Mouse (Mus musculus): ENCODE data around the gene Bckdhb. TPM values are rescaled to one million over a fixed set of nuclear protein-coding genes. Genes with fewer than 3 reads are reported as not detected.
"Not testable (repeated sequence)": the region's sequence is repeated elsewhere in the genome, so short reads cannot be mapped to it uniquely, and the experiment has no call there.

The Bckdhb gene
- polyA plus RNA-seq, 1 experiment from 2014 or later: 30.7 TPM

DNA sequence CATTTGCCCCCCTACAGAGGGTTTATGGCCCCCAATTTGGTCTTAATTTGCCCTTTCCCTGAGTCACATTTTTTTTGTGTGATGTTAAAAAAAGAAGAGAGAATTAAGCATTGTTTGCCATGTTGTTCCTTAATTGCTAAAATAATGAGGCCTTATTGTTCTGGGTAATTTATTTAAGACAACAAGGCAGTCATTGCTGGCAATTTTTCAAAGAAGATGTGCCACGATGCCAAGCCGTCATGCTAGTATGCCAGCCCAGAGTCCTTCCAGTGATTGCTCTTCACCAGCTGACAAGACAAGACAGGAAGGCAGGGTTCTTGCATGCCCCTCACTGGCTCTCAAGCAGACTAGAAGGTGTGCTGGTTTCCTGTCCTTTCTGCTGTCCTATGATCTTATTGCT lies 84.0 kb downstream of the Bckdhb start:
- no peak overlapping the region for H3K9ac ChIP-seq (ENCODE audit: low read depth, low read length)
- H3K27ac ChIP-seq (ENCODE audit: low read length): no peak overlapping the region
- no peaks in the 10 kb centered on the region for H3K9me3 ChIP-seq (ENCODE audit: control insufficient read depth, low read length)
- ATAC-seq: no peak
- WGBS: 79% methylated on average over 2 of the region's 2 CpGs
- no peaks in the 10 kb centered on the region for H3K36me3 ChIP-seq (ENCODE audit: control insufficient read depth, insufficient read depth, low read length)
- no peaks in the 10 kb centered on the region for H3K27me3 ChIP-seq (replicated peaks; ENCODE audit: control insufficient read depth, insufficient read depth, low read length)
- no peak overlapping the region for H3K4me2 ChIP-seq (ENCODE audit: low read depth, low read length)
- H3K4me3 ChIP-seq (ENCODE audit: low read length): no peak overlapping the region
- no peaks in the 10 kb centered on the region for H3K4me1 ChIP-seq (ENCODE audit: control insufficient read depth, insufficient read depth, low read length)

DNA sequence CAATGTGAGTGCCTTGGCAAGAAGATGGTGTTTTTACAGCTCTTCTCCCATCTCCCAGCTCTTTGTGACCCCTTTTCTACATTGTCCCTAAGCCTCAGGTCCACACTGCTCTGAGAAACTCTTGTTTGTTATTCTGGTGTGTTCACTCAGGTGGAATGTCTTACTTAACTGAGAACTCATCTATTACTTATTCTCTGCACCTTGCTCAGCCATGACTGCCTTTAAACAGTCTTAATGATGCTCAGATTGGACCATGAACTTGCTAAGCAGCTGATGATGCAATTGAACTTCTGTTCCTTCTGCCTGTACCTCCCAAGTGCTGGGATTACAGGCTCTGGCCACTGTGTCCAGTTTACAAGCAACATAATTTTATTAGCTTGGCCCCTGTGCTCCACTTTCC lies 86.2 kb downstream of the Bckdhb start:
- H3K4me3 ChIP-seq (ENCODE audit: low read length): no peak overlapping the region
- no peak overlapping the region for H3K27ac ChIP-seq (ENCODE audit: low read length)

DNA sequence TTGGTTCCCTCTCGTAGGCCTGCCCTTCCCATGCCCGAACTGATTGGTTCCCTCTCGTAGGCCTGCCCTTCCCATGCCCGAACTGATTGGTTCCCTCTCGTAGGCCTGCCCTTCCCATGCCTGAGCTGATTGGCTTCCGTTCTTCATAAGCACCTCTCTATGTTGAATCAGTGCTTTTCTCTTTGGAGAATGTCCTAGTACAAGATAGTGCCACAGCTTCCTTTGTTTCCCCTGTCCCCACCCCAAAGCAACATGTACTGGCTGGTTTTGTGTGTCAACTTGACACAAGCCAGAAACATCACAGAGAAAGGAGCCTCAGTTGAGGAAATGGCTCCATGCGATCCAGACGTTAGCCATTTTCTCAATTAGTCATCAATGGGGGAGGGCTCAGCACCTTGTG lies 93.2 kb downstream of the Bckdhb start:
- not testable (repeated sequence) for H3K36me3 ChIP-seq (ENCODE audit: control insufficient read depth, insufficient read depth, low read length); H3K27ac ChIP-seq (ENCODE audit: low read length); H3K4me3 ChIP-seq (ENCODE audit: low read length); H3K27me3 ChIP-seq (replicated peaks; ENCODE audit: control insufficient read depth, insufficient read depth, low read length); H3K9ac ChIP-seq (ENCODE audit: low read depth, low read length); H3K4me2 ChIP-seq (ENCODE audit: low read depth, low read length); H3K4me1 ChIP-seq (ENCODE audit: control insufficient read depth, insufficient read depth, low read length); ATAC-seq; H3K9me3 ChIP-seq (ENCODE audit: control insufficient read depth, low read length)
- WGBS: 92% methylated on average over 8 of the region's 8 CpGs

More for the DNA sequence above, 86.2 kb downstream of the Bckdhb start:
- ATAC-seq: no peak
- H3K9ac ChIP-seq (ENCODE audit: low read depth, low read length): no peak overlapping the region
- no peaks in the 10 kb centered on the region for H3K4me1 ChIP-seq (ENCODE audit: control insufficient read depth, insufficient read depth, low read length)
- no peak overlapping the region for H3K4me2 ChIP-seq (ENCODE audit: low read depth, low read length)
- H3K27me3 ChIP-seq (replicated peaks; ENCODE audit: control insufficient read depth, insufficient read depth, low read length): no peaks in the 10 kb centered on the region
- H3K36me3 ChIP-seq (ENCODE audit: control insufficient read depth, insufficient read depth, low read length): no peaks in the 10 kb centered on the region
- H3K9me3 ChIP-seq (ENCODE audit: control insufficient read depth, low read length): no peaks in the 10 kb centered on the region

DNA sequence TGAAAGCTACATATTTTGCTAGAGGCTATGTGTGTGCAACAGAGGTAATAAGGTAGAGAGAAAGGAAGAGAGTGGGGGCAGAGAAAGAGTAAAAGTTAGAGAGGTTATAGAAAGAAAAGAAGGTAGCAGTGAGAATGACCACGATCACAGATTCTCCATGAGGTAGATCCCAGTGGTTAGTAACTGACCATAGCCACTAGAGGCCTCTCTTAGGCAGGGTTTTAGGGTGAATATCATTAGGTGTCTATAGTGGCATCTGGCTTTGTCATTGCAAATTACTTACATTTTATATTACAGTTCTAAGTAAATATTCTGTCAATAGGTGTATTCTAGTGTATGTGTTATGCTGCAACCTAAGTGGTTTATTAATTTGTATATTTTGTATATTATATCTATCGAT lies 94.7 kb downstream of the Bckdhb start:
- Histone ChIP-seq H3K4me2 (ENCODE audit: low read depth, low read length) (no peak overlapping the region), H3K27me3 (replicated peaks; ENCODE audit: control insufficient read depth, insufficient read depth, low read length) (no peaks in the 10 kb centered on the region), H3K36me3 (ENCODE audit: control insufficient read depth, insufficient read depth, low read length) (no peaks in the 10 kb centered on the region), H3K4me1 (ENCODE audit: control insufficient read depth, insufficient read depth, low read length) (no peaks in the 10 kb centered on the region), H3K9me3 (ENCODE audit: control insufficient read depth, low read length) (no peaks in the 10 kb centered on the region), H3K27ac (ENCODE audit: low read length) (no peak overlapping the region), H3K4me3 (ENCODE audit: low read length) (no peak overlapping the region), H3K9ac (ENCODE audit: low read depth, low read length) (no peak overlapping the region)
- WGBS: 65% methylated on average over 2 of the region's 2 CpGs
- ATAC-seq: peak; percentile 53; the same call in 1 of the 2 replicates

- Histone ChIP-seq H3K27me3 (replicated peaks; ENCODE audit: control insufficient read depth, insufficient read depth, low read length) (no peaks in the 10 kb centered on the region), H3K9ac (ENCODE audit: low read depth, low read length) (no peak overlapping the region), H3K36me3 (ENCODE audit: control insufficient read depth, insufficient read depth, low read length) (no peaks in the 10 kb centered on the region), H3K9me3 (ENCODE audit: control insufficient read depth, low read length) (no peaks in the 10 kb centered on the region), H3K4me2 (ENCODE audit: low read depth, low read length) (no peak overlapping the region), H3K27ac (ENCODE audit: low read length) (no peak overlapping the region), H3K4me1 (ENCODE audit: control insufficient read depth, insufficient read depth, low read length) (no peaks in the 10 kb centered on the region), H3K4me3 (ENCODE audit: low read length) (no peak overlapping the region)
- no peak for ATAC-seq
- 69% methylated on average over 6 of the region's 6 CpGs for WGBS
Observed at GRCm38 (mm10) chr9:84021189-84021588, 96.2 kb downstream of the Bckdhb start.

GRCm38 (mm10) chr9:84028120-84028519 lies 103.2 kb downstream of the Bckdhb start:
- no peak for ATAC-seq
- Histone ChIP-seq H3K9ac (ENCODE audit: low read depth, low read length) (no peak overlapping the region), H3K4me2 (ENCODE audit: low read depth, low read length) (no peak overlapping the region), H3K4me1 (ENCODE audit: control insufficient read depth, insufficient read depth, low read length) (no peaks in the 10 kb centered on the region), H3K36me3 (ENCODE audit: control insufficient read depth, insufficient read depth, low read length) (no peaks in the 10 kb centered on the region), H3K27ac (ENCODE audit: low read length) (no peak overlapping the region), H3K27me3 (replicated peaks; ENCODE audit: control insufficient read depth, insufficient read depth, low read length) (no peaks in the 10 kb centered on the region), H3K4me3 (ENCODE audit: low read length) (no peak overlapping the region), H3K9me3 (ENCODE audit: control insufficient read depth, low read length) (no peaks in the 10 kb centered on the region)
- WGBS: 78% methylated on average over 2 of the region's 2 CpGs

- Histone ChIP-seq H3K4me2 (ENCODE audit: low read depth, low read length) (no peak overlapping the region), H3K36me3 (ENCODE audit: control insufficient read depth, insufficient read depth, low read length) (no peaks in the 10 kb centered on the region), H3K4me3 (ENCODE audit: low read length) (no peak overlapping the region), H3K9ac (ENCODE audit: low read depth, low read length) (no peak overlapping the region), H3K9me3 (ENCODE audit: control insufficient read depth, low read length) (no peaks in the 10 kb centered on the region), H3K27me3 (replicated peaks; ENCODE audit: control insufficient read depth, insufficient read depth, low read length) (no peaks in the 10 kb centered on the region), H3K27ac (ENCODE audit: low read length) (no peak overlapping the region), H3K4me1 (ENCODE audit: control insufficient read depth, insufficient read depth, low read length) (no peaks in the 10 kb centered on the region)
- no peak for ATAC-seq
- 63% methylated on average over 6 of the region's 6 CpGs for WGBS
Observed at GRCm38 (mm10) chr9:84030691-84031290, 105.8 kb downstream of the Bckdhb start.

DNA sequence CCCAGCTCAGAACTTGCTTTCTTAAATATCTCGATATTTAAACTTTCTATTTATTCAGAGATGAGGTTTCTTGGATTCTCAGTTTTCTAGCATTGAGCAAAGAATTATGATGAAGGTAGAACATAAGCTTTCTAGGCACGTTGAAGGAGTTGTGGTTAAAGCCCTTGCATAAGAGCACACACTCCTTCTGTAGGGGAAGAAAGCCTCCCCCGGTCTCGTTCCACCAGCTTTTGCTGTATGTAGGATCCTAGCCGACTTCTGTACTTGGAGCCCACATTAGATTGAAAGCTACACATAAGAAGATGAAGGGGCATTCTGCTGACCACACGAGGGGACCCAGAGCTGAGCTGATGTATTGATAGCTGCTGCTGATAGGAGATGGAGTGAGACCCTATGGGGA lies 106.5 kb downstream of the Bckdhb start:
- H3K36me3 ChIP-seq (ENCODE audit: control insufficient read depth, insufficient read depth, low read length): no peaks in the 10 kb centered on the region
- H3K9me3 ChIP-seq (ENCODE audit: control insufficient read depth, low read length): no peaks in the 10 kb centered on the region
- ATAC-seq: no peak
- H3K4me2 ChIP-seq (ENCODE audit: low read depth, low read length): no peak overlapping the region
- no peak overlapping the region for H3K27ac ChIP-seq (ENCODE audit: low read length)
- no peak overlapping the region for H3K9ac ChIP-seq (ENCODE audit: low read depth, low read length)
- WGBS: 80% methylated on average over 6 of the region's 6 CpGs
- no peaks in the 10 kb centered on the region for H3K4me1 ChIP-seq (ENCODE audit: control insufficient read depth, insufficient read depth, low read length)
- no peaks in the 10 kb centered on the region for H3K27me3 ChIP-seq (replicated peaks; ENCODE audit: control insufficient read depth, insufficient read depth, low read length)
- no peak overlapping the region for H3K4me3 ChIP-seq (ENCODE audit: low read length)

DNA sequence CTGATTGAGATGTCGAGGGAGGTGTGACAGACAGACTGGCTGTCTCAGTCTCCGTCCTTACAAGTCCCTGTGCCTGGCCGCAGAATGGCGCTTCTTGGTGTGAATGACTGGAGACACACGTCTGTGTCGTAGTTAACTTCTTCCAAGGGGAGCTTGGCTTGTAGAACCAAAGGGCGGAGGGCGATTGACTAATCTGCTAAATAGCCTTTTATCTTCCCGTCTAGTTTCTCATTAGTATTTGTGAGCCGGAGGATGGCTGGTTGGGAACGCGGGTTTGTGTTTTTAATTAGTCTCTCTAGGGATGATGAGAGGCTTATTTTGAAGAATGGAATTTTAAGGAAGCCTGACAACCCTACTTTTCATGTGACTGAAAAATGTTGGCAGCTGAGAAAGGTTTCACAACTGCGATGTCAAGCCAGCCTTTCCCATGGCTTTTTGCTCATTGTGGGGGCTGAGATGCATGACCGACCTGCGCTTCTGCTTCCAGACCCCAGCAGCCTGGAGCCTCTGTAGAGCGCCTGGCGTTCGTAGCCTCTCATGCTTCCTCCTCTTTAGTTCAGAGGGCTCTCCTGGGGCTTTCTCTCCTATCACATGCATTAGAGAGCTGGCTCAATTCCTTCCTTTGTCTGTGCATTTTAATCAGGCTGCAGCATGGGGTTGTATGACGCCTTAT lies 107.9 kb downstream of the Bckdhb start:
- Histone ChIP-seq H3K4me1 (ENCODE audit: control insufficient read depth, insufficient read depth, low read length) (no peaks in the 10 kb centered on the region), H3K27me3 (replicated peaks; ENCODE audit: control insufficient read depth, insufficient read depth, low read length) (no peaks in the 10 kb centered on the region), H3K9ac (ENCODE audit: low read depth, low read length) (no peak overlapping the region), H3K27ac (ENCODE audit: low read length) (no peak overlapping the region), H3K9me3 (ENCODE audit: control insufficient read depth, low read length) (no peaks in the 10 kb centered on the region), H3K4me3 (ENCODE audit: low read length) (no peak overlapping the region), H3K4me2 (ENCODE audit: low read depth, low read length) (no peak overlapping the region), H3K36me3 (ENCODE audit: control insufficient read depth, insufficient read depth, low read length) (no peaks in the 10 kb centered on the region)
- ATAC-seq: 0 out of 2 replicates have a peak, but pooled peaks have one; percentile 28
- WGBS: 47% methylated on average over 19 of the region's 19 CpGs

DNA sequence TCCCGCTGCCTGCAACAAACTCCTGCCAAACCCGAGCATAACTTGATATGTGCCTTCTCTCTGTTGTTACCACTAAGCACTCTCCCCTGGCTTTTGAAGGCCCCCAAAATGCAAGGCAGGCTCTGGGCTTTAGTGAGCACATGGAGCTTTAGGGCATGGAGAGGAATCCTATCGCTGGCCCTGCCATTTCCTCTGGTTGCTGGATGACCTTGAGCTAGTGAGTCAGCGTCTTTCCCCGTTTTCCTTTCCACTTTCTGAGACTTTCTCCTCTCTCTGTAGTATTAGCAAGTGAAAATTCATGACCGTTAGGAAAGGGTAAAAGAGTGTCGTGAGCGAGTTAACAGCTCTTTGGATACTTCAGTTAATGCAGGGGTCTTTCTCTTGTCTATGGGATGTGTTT lies 111.1 kb downstream of the Bckdhb start:
- Histone ChIP-seq H3K9ac (ENCODE audit: low read depth, low read length) (no peak overlapping the region), H3K4me3 (ENCODE audit: low read length) (no peak overlapping the region), H3K4me2 (ENCODE audit: low read depth, low read length) (no peak overlapping the region), H3K9me3 (ENCODE audit: control insufficient read depth, low read length) (no peaks in the 10 kb centered on the region), H3K27ac (ENCODE audit: low read length) (no peak overlapping the region), H3K27me3 (replicated peaks; ENCODE audit: control insufficient read depth, insufficient read depth, low read length) (no peaks in the 10 kb centered on the region), H3K36me3 (ENCODE audit: control insufficient read depth, insufficient read depth, low read length) (no peaks in the 10 kb centered on the region), H3K4me1 (ENCODE audit: control insufficient read depth, insufficient read depth, low read length) (no peaks in the 10 kb centered on the region)
- no peak for ATAC-seq
- WGBS: 80% methylated on average over 8 of the region's 8 CpGs
